Mouse (Mus musculus) megakaryocyte progenitor cell, adult 5-6 weeks (primary cell): Measurements from ENCODE around the gene Stk38l. TPM values are rescaled to one million over a fixed set of nuclear protein-coding genes. Genes with fewer than 3 reads are reported as not detected.
A peak's percentile ranks its signal among the peaks of the same experiment; 100 is the strongest.

ENCODE experiments used
- ATAC-seq: replicated peaks from 2 replicates; pipeline ENCODE4 v1.8.0; 2016; ENCODE audit warnings: mild to moderate bottlenecking, moderate TSS enrichment, inconsistent platforms; ENCODE audit not compliant: poor library complexity
- total RNA-seq, 2 experiments: library from RNA; stranded (forward) in 1 of 2; stranded (reverse) in 1 of 2; fragments of 157-497, 149-512 nt in 1 of 2; fragments of 200-1000 nt in 1 of 2; gene quantifications; 2 replicates each; pipeline versions ENCODE4 v1.2.3 to v1.2.4; 2015 to 2017

The Stk38l gene
- total RNA-seq, 2 experiments from 2014 or later = 2.3 to 3.0 TPM

DNA sequence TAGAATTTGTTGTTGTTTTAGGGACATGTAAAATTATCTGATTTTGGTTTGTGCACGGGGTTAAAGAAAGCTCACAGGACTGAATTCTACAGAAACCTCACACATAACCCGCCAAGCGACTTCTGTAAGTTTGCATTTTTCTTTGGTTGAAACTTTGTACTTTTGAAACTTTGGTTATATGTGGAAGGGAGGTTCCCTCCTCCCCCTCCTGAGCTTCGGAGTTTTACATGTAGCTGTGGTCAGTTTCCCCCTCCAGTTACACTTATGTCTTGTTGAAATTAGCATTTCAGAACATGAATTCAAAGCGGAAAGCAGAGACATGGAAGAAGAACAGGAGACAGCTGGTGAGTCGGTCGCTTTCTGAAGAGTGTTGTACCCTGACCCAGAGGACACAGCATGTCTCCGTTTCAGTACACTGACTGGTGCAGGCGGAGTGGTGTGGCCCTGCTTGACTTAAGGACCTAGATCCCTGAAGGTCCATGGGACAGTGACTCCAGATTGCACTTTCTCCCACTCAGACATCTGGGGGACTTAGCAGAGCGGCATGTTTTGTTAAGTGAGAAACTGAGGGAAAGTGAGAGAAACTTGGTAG lies 44.1 kb downstream of the Stk38l start:
- ATAC-seq = no peak

GRCm38 (mm10) chr6:146770005-146770745 lies 45.4 kb downstream of the Stk38l start:
- peak; percentile 77 for ATAC-seq

DNA sequence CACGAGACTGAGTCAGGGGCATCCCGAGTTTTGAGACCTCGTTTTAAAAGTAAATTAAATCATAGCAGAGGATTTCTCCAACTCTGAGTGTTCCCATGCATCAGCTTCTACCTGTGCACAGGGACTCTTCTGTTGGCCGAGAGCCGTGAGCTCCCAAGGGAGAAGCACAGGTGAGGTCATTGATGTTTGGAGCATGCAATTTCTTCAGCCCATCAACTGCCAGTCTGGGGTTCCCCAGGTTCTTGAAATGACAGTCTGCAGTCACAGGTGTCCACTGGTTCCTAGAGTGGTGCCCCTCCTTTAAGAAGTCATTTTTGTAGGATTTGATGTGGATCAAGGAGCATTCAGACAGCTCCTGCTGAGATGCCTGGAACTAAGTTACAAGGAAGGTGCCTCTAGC lies 46.0 kb downstream of the Stk38l start:
- ATAC-seq = no peak

DNA sequence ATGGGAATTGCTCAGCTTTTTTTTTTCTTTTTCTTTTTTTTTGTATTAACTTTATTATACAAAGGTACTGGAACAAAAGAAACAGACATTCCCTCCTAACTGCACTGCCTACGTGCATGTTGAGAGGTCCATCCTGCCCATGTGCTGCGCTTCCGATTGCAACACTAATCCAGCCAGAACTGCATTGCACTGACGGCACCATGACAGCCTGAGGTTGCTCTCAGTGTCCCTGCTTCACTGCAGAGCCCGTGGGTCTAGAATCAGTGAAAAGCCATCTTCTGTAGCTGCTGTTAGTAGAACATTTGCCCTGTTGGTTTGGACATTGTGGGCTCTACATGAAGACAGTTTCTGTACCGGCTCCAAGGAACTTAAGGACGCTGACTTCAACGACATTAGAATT lies 51.1 kb downstream of the Stk38l start:
- ATAC-seq = peak; percentile 64

GRCm38 (mm10) chr6:146776610-146777389 lies 52.0 kb downstream of the Stk38l start:
- ATAC-seq = peak; percentile 94

- no peak for ATAC-seq
These were observed 53.3 kb downstream of the Stk38l start for GRCm38 (mm10) chr6:146778055-146778454.

DNA sequence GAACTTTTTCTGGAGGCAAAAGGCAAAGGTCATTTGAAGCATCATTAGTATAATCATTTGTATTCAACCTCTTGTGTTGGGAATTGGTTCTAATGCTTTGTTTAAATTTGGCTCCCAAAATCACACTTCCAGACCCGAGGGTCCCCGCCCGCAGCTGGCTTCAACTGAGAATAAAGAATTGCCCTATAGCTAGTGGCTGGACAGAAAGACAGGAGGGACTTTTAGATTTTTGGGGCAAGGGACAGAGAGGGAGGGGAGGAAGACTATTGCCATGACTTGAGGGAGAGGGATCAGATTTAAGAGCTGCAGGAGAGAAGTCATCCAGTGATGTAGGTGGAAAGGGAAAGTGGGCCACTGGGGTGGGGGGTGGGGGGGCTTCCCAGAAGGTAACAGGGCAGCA lies 56.8 kb downstream of the Stk38l start:
- ATAC-seq = no peak

DNA sequence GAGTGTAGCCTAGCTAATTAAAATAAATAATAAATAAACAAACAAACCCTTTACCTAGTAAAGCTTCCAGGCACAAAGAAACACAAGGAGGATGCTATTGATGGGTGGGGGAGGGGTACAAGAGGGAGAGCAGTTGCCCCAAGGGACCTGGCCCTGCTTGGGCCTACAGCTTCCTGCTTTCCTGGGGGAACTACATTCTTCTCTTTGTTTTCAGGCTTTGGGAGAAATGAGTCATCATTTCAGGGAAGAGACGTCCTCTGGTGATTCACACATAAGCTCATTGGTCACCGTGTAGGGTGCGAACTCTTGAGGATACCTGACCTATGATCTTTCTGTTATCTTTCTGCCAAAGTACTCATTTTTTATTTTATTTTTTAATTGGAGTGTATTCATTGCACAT lies 68.7 kb downstream of the Stk38l start:
- ATAC-seq = no peak

GRCm38 (mm10) chr6:146795166-146795923 lies 70.5 kb downstream of the Stk38l start:
- ATAC-seq = peak; percentile 14

GRCm38 (mm10) chr6:146795924-146796545 lies 71.2 kb downstream of the Stk38l start, which contains the start of gene Arntl2:
TSS of gene Arntl2 (plus strand) at chr6:146796055.
- ATAC-seq = peak; percentile 96

DNA sequence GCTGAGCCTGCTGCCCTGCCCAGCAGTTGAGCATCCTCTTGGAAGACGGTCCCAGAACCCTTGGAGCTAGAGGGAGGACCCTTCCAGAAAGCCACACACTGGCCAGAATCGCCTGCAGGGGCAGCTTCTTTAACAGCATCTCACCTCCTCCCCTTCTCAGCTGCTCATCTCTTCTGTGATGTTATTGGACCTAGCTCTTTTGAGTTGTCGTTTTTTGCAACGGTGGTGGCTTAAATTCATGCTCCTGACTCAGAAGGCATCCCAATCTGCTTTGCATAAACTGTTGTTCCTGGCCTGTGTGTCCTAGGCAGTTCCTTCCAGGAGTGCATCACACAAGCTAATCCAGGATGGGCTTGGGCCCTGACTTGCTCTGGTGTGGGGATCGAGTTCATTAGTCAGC lies 72.7 kb downstream of the Stk38l start:
- no peak for ATAC-seq

GRCm38 (mm10) chr6:146809991-146810390 lies 85.2 kb downstream of the Stk38l start:
- no peak for ATAC-seq

GRCm38 (mm10) chr6:146813007-146813406 lies 88.2 kb downstream of the Stk38l start:
- no peak for ATAC-seq

DNA sequence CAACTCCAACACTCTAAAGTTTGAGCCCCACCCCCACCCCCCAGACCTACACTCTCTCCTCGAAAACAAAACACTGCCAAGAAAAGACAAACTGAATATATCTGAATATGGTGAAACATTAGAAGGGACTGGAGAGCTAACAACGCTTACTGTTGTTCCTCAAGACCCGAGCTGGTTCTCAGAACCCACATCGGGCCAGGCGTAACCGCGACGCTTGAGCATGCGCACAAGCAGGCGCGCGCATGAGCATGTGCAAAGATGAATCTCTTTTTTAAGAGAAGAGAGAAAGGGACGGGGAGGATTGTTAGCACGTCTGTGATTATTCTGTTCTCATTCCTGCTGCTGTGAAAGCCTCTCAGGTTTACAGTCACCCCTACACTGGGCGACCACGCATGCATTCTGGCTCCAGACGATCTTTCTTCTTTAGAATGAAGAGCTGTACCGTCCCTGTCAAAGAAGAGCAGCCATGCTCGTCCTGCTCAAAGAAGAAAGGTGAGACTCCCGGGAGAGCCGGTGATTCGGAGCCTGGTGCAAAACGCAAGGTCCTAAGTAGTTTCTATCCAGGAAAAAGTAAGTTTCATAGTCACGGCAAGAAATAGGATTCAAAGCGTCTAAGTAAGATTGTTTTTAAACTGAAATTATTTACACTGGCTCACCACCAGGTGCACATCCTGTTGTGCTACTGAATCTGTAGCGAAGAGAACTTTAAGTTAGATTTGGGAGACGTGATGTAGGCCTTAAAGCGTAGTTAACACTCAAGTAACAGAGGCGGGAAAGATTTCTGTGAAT lies 95.6 kb downstream of the Stk38l start:
- no peak for ATAC-seq

GRCm38 (mm10) chr6:146821958-146822357 lies 97.2 kb downstream of the Stk38l start:
- no peak for ATAC-seq

DNA sequence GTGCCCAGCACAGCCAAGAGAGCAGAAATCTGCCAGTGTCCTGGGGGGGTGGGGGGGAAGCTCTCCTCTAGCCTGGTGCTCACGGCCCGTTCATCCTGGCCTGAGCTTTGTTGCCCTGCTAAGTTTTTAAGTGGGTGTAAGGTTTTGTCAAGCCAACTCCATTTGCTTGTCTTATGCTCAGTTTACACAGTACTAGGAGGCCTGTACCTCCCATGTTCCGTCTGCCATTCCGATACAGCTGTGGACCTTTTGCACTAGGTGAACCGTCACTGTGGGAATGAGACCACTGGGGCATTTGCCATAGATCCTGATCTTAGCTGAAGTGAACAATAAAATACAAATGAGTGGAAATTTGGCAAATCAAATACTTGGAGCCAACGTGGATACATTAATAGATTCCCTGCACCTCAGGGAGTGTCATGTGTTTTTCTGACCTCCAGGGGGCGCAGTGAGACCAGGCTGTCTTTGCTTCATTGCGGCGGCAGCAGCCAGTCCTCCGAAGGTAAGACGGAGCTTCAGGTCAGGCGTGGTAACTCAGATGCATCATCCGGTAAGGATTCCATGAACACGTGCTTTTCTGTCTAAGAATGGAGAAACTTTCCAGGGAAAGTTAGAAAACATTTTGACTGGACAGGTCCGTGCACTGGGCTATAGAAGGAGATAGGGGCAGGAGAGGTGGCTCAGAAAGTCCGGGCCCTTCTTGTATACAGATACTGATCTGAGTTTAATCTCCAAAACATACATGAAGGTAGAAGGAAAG lies 100.1 kb downstream of the Stk38l start:
- ATAC-seq = peak; percentile 99

GRCm38 (mm10) chr6:146825487-146825773 lies 100.6 kb downstream of the Stk38l start:
- ATAC-seq = no peak
